Mouse (Mus musculus) testis, adult 2 months (tissue): ENCODE measurements around the gene Cyp2d9.

Experiments used
- CTCF ChIP-seq: fragments of 200-500 bp; IDR thresholded peaks from 2 replicates; pipeline ENCODE4 v1.5.1; 2012; ENCODE audit warnings: low read depth, mild to moderate bottlenecking, inconsistent platforms, low read length, moderate library complexity; ENCODE audit not compliant: control insufficient read depth, insufficient read depth, insufficient replicate concordance
- POLR2A ChIP-seq: fragments of 200-500 bp; IDR thresholded peaks from 2 replicates; pipeline ENCODE4 v1.6.1; 2012; ENCODE audit warnings: low read depth, mild to moderate bottlenecking, inconsistent platforms, low read length, moderate library complexity; ENCODE audit not compliant: control insufficient read depth

DNA sequence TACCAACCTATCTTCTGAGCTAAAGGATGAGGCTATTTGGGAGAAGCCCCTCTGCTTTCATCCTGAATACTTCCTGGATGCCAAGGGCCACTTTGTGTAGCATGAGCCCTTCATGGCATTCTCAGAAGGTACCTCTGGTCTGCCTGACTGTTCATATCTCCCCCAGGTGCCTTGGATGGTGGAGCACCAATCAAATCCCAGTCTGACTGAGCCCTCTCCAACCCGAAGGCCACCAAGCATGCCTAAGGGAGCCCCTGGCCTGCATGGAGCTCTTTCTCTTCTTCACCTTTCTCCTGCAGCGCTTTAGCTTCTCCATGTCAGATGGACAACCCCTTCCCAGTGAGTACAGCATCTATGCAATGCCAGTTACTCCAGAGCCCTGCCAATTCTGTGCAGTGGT is 31.5 kb downstream of the Cyp2d9 start:
- TF ChIP-seq POLR2A = no peak
- TF ChIP-seq CTCF = no peak
